Comparison of ENCODE assay signal across 10 mouse cellular contexts in genomic region chr5:96037684-96038121, GRCm38 (mm10).
DNase-seq lines count a peak whose midpoint lies in the region; ATAC-seq lines count a peak whose summit lies in the region.
"Had no signal": no experiment of that assay in that cellular context is flagged by ENCODE, and none has a peak within 500 bp of the region (broad histone marks: within the 10 kb centered on the region; RNA-seq: fewer than 3 reads in every experiment).

No protein-coding gene starts in this region.

- no peak overlapping the region for H3K4me3 ChIP-seq in hindbrain, embryonic 15.5 days
- H3K4me3 ChIP-seq in hindbrain, embryonic 11.5 days (ENCODE audit: low read depth, low read length) = no peak overlapping the region
- H3K4me3 ChIP-seq: heart, embryonic 13.5 days had no signal

- no peaks in the 10 kb centered on the region for H3K27me3 ChIP-seq in hindbrain, embryonic 15.5 days
- no peaks in the 10 kb centered on the region for H3K27me3 ChIP-seq in hindbrain, embryonic 11.5 days (ENCODE audit: control insufficient read depth, insufficient read depth, low read length)
- H3K27me3 ChIP-seq: heart, embryonic 13.5 days had no signal

- intact Hi-C loops in gastrocnemius, postnatal 36 days (cut with DNase I) = no loop called here
- intact Hi-C loops in heart, postnatal 36 days (cut with DNase I) = no loop called here

- no peaks in the 10 kb centered on the region for H3K9me3 ChIP-seq in hindbrain, embryonic 15.5 days
- H3K9me3 ChIP-seq in hindbrain, embryonic 11.5 days (ENCODE audit: control insufficient read depth, low read length) = no peaks in the 10 kb centered on the region
- H3K9me3 ChIP-seq: heart, embryonic 13.5 days had no signal

- H3K27ac ChIP-seq in hindbrain, embryonic 15.5 days (replicated peaks) = no peak overlapping the region
- no peak overlapping the region for H3K27ac ChIP-seq in hindbrain, embryonic 11.5 days (ENCODE audit: low read depth, low read length)
- H3K27ac ChIP-seq: heart, embryonic 13.5 days had no signal

- no peak overlapping the region for H3K4me2 ChIP-seq in hindbrain, embryonic 15.5 days
- H3K4me2 ChIP-seq in hindbrain, embryonic 11.5 days (replicated peaks; ENCODE audit: low read depth, low read length) = no peak overlapping the region
- H3K4me2 ChIP-seq: heart, embryonic 13.5 days had no signal

- no peak overlapping the region for H3K9ac ChIP-seq in hindbrain, embryonic 15.5 days
- H3K9ac ChIP-seq in hindbrain, embryonic 11.5 days (ENCODE audit: low read depth, low read length) = no peak overlapping the region
- H3K9ac ChIP-seq: heart, embryonic 13.5 days had no signal

- H3K36me3 ChIP-seq in hindbrain, embryonic 15.5 days = no peaks in the 10 kb centered on the region
- H3K36me3 ChIP-seq in hindbrain, embryonic 11.5 days (ENCODE audit: control insufficient read depth, insufficient read depth, low read length) = no peaks in the 10 kb centered on the region
- H3K36me3 ChIP-seq: heart, embryonic 13.5 days had no signal

- 48% methylated on average over 8 of the region's 8 CpGs for WGBS in hindbrain, embryonic 15.5 days
- 60% methylated on average over 8 of the region's 8 CpGs for WGBS in hindbrain, embryonic 11.5 days

- peak; percentile 71; the same call in 1 of the 2 replicates for ATAC-seq in hindbrain, embryonic 15.5 days (ENCODE audit: low FRiP score, low read depth)
- ATAC-seq in hindbrain, embryonic 11.5 days (ENCODE audit: low FRiP score) = no peak

- DNase-seq in hindbrain, embryonic 11.5 days (ENCODE audit: low spot score) = no peak
- peak; percentile 22 for DNase-seq in retina, adult 2 months (ENCODE audit: low read depth, low spot score)
- DNase-seq in retina, embryonic 14.5 days (ENCODE audit: low spot score) = no peak
- peak; percentile 35 for DNase-seq in kidney, postnatal 14 days
- DNase-seq in gastrocnemius, postnatal 36 days = no peak
- no peak for DNase-seq in heart, postnatal 36 days
- no peak for DNase-seq in spleen, postnatal 14 days (ENCODE audit: low spot score in 2 of 2)
- DNase-seq: right cerebral cortex, postnatal 14 days had no signal

- no peaks in the 10 kb centered on the region for H3K4me1 ChIP-seq in hindbrain, embryonic 15.5 days (replicated peaks)
- H3K4me1 ChIP-seq in hindbrain, embryonic 11.5 days (replicated peaks; ENCODE audit: control insufficient read depth, insufficient read depth, low read length) = no peaks in the 10 kb centered on the region

Comparison
In these comparisons a context has a peak if more than half of its experiments do, and no peak if none do; other contexts are left out.
1. DNase-seq: peak in retina, adult 2 months (single experiment) and kidney, postnatal 14 days (single experiment); none in hindbrain, embryonic 11.5 days (single experiment), retina, embryonic 14.5 days (single experiment), gastrocnemius, postnatal 36 days (0 of 2), heart, postnatal 36 days (0 of 2) and spleen, postnatal 14 days (0 of 2).